Mouse (Mus musculus): ENCODE data around the gene Rbbp9.

Rbbp9 gene

GRCm38 (mm10) chr2:144519772-144520171 is 30.9 kb downstream of the Rbbp9 start:
- in situ Hi-C loops (cut with MboI, MseI) = no loop called here

GRCm38 (mm10) chr2:144514619-144515018 is 36.0 kb downstream of the Rbbp9 start:
- in situ Hi-C loops (cut with MboI, MseI) = no loop called here

GRCm38 (mm10) chr2:144502134-144502533 is 48.5 kb downstream of the Rbbp9 start:
- in situ Hi-C loops (cut with MboI, MseI) = no loop called here

Data from T-helper 17 cell (primary cell).